Mouse (Mus musculus) adrenal gland, adult 8-10 months (tissue): ENCODE measurements at regions not wholly inside any gene's neighbourhood (a gene's known extent, or its start where the extent isn't known, plus 50 kb on each side); places are given as distances from the start of the nearest gene placed in this dataset.

Source experiments
- DNase-seq: peaks from one replicate; pipeline ENCODE4 v3.0.0; 2022

DNA sequence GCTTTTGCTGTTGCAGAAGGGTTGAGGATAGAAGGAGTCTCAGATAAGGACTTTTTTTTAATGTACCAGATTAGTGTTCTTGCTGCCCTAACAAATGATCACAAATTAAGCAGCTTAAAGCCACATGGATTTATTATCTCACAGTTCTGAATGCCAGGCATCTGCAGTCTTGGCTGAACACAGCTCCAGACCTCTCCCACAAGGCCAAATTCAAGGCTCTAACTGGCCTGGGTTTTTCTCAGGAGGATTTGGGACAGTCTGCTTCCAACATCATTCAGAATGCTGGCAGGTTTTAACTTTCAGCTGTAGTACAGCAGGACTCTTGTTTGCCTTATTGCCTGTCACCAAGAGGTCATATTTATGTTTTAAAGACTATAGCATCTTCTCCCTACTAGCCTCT is 329.7 kb upstream of the Chrm2 start:
- DNase-seq, result peak; percentile 32

DNA sequence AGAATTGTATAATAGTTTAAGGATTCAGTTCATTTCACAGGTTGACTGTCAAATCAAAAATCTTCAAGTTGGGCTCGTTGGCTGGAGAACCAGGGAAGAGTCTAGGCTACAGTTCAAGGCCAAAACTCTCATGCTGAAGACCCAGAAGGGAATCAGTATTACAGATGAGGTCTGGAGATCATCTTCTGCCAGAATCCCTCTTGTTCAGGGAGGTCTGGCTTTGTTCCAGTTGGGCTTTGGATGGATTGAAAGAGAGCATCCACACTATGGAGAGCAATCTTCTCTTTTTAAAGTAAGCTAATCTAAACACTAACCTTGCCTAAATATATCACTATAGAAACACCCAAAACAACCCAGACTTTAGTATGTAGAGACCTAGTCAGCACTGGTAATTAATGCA is 327.5 kb upstream of the Chrm2 start:
- no peak for DNase-seq

DNA sequence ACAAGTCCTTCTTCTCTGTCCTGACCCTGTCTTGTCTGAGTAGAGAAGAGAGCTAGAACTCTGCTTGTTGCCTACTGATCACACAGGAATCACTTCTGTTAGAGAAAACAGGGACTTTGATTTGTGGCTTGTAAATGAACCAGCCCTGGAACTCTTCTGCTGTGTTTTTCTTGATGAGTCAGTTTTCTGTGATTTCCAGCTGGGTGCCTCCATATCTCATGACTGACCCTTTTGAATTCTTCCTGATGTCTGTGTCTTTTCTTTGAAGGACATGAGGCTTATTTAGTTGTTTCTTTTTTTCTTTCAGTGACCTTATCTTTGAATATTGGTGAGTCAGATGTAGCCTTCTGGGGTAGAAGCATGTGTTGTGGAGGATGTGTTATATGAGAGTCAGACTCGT is 323.0 kb upstream of the Chrm2 start:
- DNase-seq, result peak; percentile 28

DNA sequence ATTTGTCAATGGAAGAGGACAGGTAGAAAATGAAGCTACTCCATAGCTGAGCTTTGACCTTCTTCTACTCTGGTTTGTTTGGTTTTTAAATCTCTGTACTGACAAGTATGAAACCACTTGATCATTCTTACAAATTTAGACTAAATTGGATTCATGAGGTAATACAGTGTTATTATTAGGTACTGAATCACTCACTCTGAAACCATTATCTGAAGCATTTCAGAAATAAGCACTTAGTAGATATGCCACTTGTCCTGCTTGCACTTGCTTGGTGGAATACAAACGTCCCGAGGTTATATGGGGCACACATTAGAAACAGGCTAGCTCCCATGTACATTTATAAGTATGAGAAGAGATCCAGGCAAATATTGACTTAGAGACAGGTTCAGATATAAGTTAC is 319.2 kb upstream of the Chrm2 start:
- DNase-seq, result no peak

DNA sequence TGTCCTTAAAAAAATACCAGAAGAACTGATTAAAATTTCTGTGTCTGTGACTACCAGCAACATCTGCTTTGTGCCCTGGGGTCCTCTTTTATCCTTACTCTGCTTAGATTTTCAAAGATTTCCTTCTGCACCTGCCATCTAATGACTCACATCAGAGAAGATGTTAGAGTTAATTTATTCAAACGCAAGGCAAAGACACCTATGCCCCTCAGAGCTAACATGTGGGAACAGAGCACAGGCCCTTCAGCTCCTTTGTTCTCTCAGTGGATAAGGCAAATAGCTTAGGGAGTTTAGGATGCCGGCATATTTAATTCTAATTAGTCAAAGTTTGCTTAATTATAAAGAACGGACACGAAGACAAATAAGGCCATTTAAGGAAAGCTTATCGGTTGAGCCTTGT is 308.3 kb upstream of the Chrm2 start:
- DNase-seq, result no peak

DNA sequence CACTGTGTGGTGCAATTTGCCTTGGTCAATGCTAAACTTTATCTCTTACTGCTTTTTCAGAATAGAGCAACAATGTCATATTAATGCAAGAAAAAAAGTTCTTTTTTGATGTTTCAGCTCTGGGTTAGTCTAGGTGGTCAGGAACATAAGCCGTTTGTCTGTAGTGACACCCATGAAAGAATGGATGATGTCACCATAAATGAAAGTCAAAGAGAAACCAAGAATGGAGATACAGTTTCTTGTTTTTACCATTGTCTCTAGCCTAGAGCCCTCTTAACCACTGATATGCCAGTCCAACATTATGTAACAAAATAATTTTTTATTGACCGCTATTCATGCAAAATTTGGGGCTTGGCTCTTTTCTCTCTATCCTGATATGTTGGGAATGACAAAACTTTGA is 294.3 kb upstream of the Chrm2 start:
- DNase-seq, result no peak

DNA sequence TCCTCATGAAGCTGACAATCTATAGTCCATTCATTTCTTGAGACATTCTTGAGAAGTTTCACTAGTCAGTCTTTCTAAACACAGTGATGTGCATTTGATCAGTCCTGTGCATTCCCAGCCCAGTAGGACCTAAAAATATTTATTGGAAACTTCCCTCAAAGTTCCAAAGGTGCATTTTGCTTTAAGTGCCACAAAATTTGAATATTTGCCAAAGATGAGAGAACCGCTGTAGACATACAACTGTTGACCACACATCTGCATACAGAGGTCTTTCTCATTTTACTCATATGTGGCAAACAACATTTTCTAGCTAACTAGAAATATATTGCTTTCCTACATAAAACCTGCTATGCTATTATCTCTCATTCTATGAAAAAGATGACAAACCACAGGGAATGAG is 293.8 kb upstream of the Chrm2 start:
- DNase-seq, result no peak

DNA sequence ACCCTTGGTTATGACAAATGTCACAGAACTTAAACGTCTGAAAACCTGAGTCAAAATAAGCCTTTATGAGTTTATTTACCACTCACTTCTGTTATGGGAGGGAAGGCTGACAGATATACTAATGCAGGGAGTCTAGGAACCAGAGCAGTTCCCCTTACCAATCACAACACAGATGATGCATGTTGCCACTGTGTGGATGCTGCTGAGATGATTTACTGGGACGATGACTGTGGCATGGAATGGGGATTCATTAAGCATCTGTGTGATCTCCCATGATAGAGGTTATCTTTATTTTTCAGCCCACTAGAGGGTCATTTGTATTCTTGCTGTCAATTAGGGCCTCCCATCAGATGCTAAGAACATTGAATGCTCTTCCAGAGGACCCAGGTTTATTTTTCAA is 290.5 kb upstream of the Chrm2 start:
- DNase-seq, result no peak

DNA sequence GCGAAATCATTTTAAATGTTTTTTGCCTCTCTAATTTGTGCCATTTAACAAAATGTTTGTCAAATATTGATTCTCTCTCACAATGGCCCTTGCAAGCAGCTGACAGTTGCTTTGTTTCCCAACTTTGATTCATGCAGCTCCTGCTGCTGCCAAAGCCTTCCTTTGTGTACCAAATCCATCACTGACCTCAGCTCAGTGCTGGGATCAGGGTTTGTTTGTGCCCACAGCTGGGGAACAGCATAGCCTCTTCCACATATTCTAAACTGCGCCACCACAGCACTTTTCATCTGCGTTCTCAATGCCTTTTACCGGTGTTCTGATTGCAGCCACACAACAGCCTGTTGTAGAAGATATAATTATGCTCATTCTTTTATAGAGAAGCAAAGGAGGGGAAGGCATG is 289.7 kb upstream of the Chrm2 start:
- no peak for DNase-seq

DNA sequence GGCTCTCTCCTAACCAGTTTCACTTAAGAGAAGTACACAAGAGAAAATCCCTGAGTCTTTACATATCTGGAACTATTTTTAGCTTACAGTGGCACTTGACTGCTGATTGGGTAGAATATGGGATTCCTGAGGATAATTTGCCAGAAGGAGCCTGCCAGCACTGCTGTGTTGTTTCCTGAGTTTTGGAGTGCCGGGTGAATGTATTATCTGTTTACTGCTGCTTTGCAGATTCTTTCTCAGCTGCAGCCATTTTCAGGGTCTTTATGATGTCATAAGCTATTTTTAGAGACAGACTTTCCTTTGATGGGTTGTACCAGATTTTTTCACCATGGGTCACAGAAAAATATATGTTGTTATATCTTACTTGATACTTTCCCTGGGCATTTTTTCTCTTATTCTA is 279.1 kb upstream of the Chrm2 start:
- DNase-seq, result no peak

DNA sequence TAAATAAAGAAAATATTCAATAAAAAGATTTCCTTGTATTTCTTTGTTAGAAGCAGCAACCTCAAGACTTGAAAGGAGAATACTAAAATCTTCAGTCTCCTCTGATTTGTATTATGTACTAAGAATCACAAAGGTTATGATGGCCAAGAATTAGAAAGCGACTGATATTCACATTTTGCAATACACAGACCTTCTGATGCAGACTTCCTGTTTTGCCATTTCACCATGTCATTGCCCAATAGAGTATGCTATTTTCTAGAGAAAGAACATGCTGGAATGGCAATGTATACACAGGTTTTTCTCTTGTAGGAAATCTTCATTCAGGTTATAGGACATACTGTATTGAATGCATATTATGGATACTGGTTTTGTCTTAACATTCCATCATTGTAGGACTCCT is 250.7 kb upstream of the Chrm2 start:
- DNase-seq, result no peak

DNA sequence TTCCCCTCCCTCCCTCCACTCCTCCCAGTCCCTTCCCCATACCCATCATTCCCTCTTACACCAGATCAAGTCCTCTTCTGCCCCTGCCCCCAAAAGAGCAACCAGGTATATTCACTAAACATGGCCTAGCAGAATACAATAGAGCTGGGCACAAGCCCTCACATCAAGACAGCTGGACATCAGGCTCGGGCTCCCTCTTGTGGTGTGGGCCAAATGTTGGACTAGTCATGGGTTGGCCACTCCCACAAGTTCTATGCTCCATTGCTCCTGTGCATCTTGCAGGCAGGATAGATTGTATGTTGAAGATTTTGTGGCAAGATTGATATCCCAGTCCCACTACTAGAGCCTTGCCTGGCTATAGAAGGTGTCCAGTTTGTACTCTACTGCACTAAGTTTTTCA is 240.6 kb upstream of the Chrm2 start:
- peak; percentile 10 for DNase-seq

DNA sequence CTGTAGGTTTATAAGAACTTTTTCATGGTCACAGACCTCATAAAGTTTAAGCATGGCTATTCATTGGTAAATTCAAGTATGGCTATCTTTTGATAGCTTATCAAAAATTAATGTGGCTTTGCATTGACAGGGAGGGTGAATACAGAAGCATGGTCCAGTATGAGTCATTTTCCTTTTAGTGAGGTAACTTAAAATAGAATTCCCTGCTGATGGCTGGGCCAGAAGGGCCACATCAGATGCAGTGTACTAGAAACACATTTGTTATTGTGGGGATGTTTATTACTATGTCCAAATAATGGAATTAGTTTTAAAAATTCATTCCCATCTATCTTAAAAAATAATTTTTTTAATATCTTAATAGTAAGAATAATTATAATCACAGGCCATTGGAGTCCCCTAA is 213.4 kb upstream of the Chrm2 start:
- DNase-seq, result no peak

DNA sequence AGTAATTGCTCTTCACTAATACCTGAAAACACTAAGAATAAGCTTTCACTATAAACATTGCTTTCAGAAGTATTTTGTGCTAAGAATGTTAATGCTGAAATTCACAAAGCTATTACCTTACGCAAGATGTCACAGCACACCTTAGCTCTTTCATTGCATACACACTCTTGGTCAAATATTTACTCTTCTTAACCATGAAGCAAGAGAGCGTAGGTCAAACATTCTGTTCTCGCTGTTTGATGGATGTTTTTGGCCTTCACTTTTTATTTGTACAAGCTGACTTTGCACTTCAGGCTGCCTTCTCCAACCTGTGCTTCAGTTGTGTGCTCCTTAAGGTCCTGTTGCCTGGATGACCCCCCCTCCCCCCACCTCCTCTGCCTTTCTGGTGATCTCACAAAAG is 212.8 kb upstream of the Chrm2 start:
- no peak for DNase-seq

DNA sequence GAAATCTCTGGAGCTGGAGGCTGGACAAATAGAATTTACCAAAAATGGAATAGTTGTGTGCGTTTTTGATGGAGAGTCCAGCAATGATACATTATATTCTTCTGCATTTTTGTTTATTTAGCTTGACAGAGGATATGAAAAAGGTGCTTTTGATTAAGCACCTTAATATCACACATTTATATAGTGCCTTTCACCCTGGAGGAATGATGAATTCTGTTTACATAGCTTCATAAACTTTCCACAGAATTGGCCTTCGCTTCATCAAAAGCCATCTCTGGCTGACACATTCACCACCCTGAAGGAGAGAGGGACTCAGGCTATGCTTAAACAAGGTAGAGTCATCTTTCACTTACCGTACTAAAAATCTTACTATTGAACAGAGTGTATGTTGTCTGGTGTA is 208.0 kb upstream of the Chrm2 start:
- no peak for DNase-seq

DNA sequence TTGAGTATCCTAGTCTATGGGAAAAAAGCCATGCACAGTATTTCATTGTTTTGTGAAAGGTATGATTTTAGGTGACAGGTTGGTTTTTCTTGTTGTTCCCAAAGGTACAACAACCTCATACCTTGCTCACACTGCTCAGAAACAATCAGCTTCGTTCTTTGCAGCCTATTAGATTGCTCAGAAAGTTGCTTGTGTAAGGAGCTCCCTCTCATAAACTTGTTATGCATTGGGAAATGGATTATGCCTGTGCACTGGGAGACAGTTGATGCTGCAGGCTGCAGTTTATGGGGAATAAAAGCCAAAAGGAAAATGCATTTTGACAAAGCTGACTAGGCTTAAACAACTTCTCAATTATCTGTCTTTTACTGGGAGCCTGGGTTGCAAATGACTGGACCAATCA is 205.2 kb upstream of the Chrm2 start:
- DNase-seq, result no peak

DNA sequence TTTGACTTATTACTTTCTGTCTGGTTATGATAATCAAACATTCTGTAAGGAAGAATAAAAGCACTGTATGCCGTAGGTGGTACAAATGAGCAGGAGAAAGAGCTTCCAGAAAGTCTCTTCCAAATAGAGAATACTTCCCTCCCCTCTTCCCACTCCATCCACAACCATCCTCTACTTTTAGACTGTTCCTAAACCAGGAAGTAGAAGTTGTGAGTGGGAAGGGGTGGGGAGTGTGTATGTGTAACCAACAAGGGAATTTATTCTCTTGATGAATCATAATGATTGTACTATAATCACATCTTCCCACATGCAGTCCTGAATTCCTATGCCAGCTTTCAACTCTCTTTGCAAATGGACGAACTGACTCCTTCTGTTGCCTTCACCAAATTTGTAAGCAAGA is 181.2 kb upstream of the Chrm2 start:
- DNase-seq, result no peak

DNA sequence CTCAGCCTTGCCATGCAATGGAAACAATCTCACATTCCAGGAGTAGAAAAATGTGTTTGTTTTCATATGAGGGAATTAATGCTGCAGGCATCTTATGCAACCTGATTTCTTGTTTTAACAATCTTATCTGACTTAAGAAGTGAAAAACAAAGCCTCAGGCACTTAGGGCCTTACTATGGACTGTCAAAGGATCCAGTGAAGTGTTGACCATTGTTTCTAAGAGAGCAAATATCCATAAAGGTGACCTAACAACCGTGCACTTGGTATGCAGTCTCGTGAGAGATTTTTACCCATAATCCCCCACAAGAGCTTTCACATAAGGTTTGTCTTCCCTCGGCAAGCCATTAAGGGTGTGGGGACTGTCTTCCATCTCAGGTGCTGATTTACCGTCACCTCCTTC is 166.6 kb upstream of the Chrm2 start:
- no peak for DNase-seq

DNA sequence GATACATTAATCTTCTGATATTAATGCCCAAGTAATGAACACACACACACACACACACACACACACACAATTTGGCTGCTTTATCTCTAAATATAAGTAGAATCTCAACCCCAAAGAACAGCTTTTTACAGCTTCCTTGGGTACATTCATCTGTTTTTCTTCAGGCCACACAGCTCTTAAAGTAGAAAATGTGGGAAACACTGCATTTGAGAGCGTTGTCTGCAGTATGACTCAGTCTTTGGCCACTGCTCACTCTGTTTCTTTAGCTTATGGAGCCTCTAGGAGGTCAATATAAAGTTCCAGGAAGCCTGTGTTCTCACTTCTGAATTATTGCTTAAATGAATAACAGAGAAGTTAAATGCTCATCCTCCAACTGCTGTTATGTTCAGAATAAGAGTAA is 153.4 kb upstream of the Chrm2 start:
- no peak for DNase-seq

DNA sequence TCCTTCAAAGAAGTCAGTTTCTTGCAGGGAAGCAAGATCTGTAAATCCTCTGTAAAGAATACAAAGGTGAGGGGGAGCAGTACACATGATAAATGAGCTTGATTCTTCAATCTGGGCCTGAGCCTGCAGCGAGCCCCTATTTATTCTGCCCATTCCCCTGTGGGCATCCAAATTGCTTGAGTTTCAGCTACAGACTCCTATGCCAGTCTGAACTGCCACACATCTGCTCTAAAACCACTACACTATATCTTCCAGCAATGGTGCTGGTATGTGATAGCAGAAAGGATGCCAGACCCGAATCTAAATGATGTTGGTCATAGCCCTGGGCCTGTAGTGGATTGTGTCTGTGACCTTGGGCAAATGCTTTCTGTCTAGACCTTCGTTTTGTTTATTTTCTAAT is 140.9 kb upstream of the Chrm2 start:
- DNase-seq, result no peak

DNA sequence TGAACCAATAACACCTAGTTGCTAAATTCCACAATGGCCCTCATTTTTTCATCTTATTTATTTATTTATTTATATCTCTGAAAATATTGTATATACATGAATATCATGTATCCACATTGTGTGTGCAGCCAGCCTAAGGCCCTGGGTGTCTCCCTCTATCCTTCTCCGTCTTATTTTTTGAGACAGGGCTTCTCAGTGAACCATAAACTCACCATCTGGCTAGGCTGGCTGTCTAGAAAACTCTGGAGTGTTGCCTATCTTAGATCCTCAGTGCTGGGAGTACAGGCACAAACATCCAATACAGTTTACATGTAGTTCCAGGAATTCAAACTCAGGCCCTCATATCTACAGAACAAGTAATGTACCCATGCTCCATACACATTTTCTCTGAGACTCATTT is 139.7 kb upstream of the Chrm2 start:
- DNase-seq, result no peak

DNA sequence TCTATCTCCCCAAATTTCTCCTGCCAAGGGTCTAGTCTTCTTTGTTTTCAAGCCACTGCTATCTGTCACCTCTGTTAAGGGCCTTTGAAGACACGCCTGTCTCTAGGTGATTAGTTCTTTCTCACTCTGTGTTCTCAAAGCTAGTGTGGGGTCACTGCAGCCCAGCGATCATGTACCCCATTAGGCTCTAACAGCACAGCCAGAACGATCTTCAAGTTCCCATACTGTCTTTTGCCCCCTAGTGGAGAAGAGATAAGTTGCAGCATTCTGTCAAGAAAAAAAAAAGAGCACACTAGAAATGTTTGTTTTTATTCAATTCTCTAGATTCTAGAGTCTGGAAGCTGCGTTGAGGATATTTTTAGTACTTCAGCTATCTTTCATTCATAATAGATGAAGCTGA is 138.8 kb upstream of the Chrm2 start:
- no peak for DNase-seq

DNA sequence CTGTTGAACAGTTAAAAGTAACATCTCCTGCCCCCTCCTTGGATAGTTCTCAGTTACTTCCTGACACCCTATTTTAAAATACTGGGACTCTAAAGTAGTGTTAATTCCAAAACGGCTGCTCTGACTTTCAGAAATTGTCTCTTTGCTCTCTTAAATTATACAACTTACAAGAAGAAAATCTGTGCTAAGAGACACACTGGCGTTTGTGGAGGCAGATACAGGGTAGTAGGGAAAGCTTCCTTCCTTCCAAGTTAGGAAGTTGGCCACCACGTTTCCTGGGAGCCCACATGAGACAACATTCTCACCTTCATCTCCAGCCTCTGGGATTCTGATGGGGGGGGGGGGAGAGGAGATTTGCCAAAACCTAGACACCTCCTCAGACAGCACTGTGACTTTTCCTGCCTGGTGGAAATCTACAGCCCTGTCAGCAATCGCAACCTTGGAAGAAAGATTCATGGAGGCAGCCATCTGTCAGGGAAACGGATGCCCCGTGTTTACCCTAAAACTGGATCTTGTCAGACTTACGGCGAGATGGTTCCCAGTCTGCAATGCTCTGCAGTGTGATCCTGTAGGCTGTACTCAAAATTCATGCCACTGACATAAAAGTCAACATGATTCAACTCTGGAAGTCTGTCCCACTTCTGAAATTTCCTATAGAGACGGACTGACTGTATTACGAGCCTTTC is 121.0 kb upstream of the Chrm2 start:
- no peak for DNase-seq

DNA sequence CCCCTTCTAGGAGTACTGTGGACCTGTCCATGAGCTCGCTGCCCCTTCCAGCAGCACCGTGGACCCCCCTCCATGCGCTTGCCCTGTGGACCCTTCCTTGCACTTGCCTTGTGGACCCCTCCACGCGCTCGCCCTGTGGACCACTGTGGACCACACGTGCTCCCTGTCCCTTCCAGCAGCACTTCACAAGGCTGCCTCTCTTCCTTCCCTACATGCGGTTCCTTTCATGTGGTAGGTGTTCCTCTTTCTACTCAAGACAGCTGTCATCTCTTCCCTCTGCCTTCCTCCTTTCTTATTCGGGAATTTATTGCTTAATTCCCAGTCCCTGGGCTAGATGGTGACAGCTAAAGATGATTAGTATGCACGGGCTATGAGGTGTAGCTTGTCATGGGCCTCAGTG is 101.2 kb upstream of the Chrm2 start:
- DNase-seq, result no peak

DNA sequence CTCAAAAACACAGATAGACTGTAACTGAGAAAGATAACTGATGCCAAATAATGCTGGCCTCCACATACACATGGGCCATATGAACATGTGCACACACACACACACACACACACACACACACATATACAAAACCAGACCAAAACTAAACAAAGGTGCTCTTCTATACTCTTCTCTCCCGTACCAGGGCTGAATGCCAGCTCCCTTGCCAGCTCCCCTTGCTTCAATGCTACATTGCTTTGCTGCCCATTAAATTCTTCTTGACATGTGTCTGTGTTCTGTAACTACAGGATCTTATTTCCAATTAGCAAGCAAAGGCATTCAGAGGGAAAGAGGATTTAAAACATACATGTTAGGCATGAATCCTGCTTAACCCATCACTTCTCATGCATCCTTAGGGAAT is 74.3 kb upstream of the Chrm2 start:
- no peak for DNase-seq
